Comparison of ENCODE assay signal across 8 mouse cellular contexts in genomic region chr11:118459051-118459450, GRCm38 (mm10). TPM values are rescaled to one million over a fixed set of nuclear protein-coding genes. Genes with fewer than 3 reads are reported as not detected.
DNase-seq lines count a peak whose midpoint lies in the region; ATAC-seq lines count a peak whose summit lies in the region.
"Had no signal": no experiment of that assay in that cellular context is flagged by ENCODE, and none has a peak within 500 bp of the region (broad histone marks: within the 10 kb centered on the region; RNA-seq: fewer than 3 reads in every experiment).

No protein-coding gene starts in this region.

- no peaks in the 10 kb centered on the region for H3K36me3 ChIP-seq in heart, embryonic 12.5 days
- H3K36me3 ChIP-seq: midbrain, embryonic 12.5 days had no signal

- peaks cover 12% of the 10 kb centered on the region for H3K4me1 ChIP-seq in heart, embryonic 12.5 days (replicated peaks)
- H3K4me1 ChIP-seq: midbrain, embryonic 12.5 days had no signal

- H3K27ac ChIP-seq in heart, embryonic 12.5 days (ENCODE audit: poor library complexity, severe bottlenecking), result peak overlapping the region; percentile 55
- H3K27ac ChIP-seq: midbrain, embryonic 12.5 days had no signal

- no peak overlapping the region for H3K4me3 ChIP-seq in heart, embryonic 12.5 days
- H3K4me3 ChIP-seq: midbrain, embryonic 12.5 days had no signal

- WGBS in heart, embryonic 12.5 days, result 24% methylated on average over 8 of the region's 8 CpGs

- H3K9me3 ChIP-seq in heart, embryonic 12.5 days (replicated peaks), result peaks cover 6% of the 10 kb centered on the region; the same call in 1 of the 2 replicates
- H3K9me3 ChIP-seq: midbrain, embryonic 12.5 days had no signal

- ATAC-seq in heart, embryonic 12.5 days (ENCODE audit: insufficient number of reproducible peaks, low FRiP score), result peak; percentile 73

- DNase-seq in urinary bladder, postnatal 14 days (ENCODE audit: low spot score), result peak; percentile 67
- DNase-seq in urinary bladder, adult 2 months (ENCODE audit: low spot score), result no peak
- peak; percentile 80 to 87 for DNase-seq in kidney, postnatal 36 days
- DNase-seq in mesoderm, embryonic 11.5 days (ENCODE audit: low read depth, low spot score), result peak; percentile 55
- no peak for DNase-seq in cerebellum, postnatal 4 days (ENCODE audit: low spot score in 2 of 2)
- DNase-seq in ovary, adult 18-20 months (ENCODE audit: low spot score), result no peak

- no peak overlapping the region for H3K4me2 ChIP-seq in heart, embryonic 12.5 days
- H3K4me2 ChIP-seq: midbrain, embryonic 12.5 days had no signal

- no peaks in the 10 kb centered on the region for H3K27me3 ChIP-seq in heart, embryonic 12.5 days (replicated peaks)

- no peak overlapping the region for H3K9ac ChIP-seq in heart, embryonic 12.5 days
- H3K9ac ChIP-seq: midbrain, embryonic 12.5 days had no signal

RNA-seq across cellular contexts. Expression of gene Engase, which starts 17.6 kb away (rescaled TPM):
- 14.0 and 15.4 TPM in 2 replicates for polyA plus RNA-seq in urinary bladder, adult 2 months (2012; rRNA removed)
- polyA plus RNA-seq in heart, embryonic 12.5 days (2016; fragmentation: Nextera tagmentation; extraction: Ambion mirVana), result 4.5 and 4.6 TPM in 2 replicates

RNA-seq across cellular contexts. Expression of gene C1qtnf1, which starts 31.0 kb away (rescaled TPM):
- 31.7 and 38.1 TPM in 2 replicates for polyA plus RNA-seq in urinary bladder, adult 2 months (2012; rRNA removed)
- polyA plus RNA-seq in heart, embryonic 12.5 days (2016; fragmentation: Nextera tagmentation; extraction: Ambion mirVana), result 4.9 and 5.5 TPM in 2 replicates

RNA-seq across cellular contexts. Expression of gene Cant1, which starts 40.2 kb away (rescaled TPM):
- polyA plus RNA-seq in urinary bladder, adult 2 months (2012; rRNA removed), result 38.2 and 41.2 TPM in 2 replicates
- 23.6 and 23.7 TPM in 2 replicates for polyA plus RNA-seq in heart, embryonic 12.5 days (2016; fragmentation: Nextera tagmentation; extraction: Ambion mirVana)

RNA-seq across cellular contexts. Expression of gene Lgals3bp, which starts 57.2 kb away (rescaled TPM):
- polyA plus RNA-seq in urinary bladder, adult 2 months (2012; rRNA removed), result 154 and 187 TPM in 2 replicates
- polyA plus RNA-seq in heart, embryonic 12.5 days (2016; fragmentation: Nextera tagmentation; extraction: Ambion mirVana), result 4.5 and 5.1 TPM in 2 replicates

Comparison
In these comparisons a context has a peak if more than half of its experiments do, and no peak if none do; other contexts are left out.
1. DNase-seq: peak in urinary bladder, postnatal 14 days (single experiment), kidney, postnatal 36 days (2 of 2) and mesoderm, embryonic 11.5 days (single experiment); none in urinary bladder, adult 2 months (single experiment), cerebellum, postnatal 4 days (0 of 2) and ovary, adult 18-20 months (single experiment).